Mouse (Mus musculus): ENCODE data around the gene Eme1.
"Not testable (repeated sequence)": the region's sequence is repeated elsewhere in the genome, so short reads cannot be mapped to it uniquely, and the experiment has no call there.

The Eme1 gene

GRCm38 (mm10) chr11:94653663-94654436 lies at the start of gene Eme1, which contains the start of gene Mrpl27:
Eme1 (minus strand) TSS chr11:94653964.
Mrpl27 (plus strand) TSS chr11:94653767.
- peak; percentile 75 for DNase-seq (ENCODE audit: low read depth, low spot score)

GRCm38 (mm10) chr11:94702216-94702610 lies 48.4 kb upstream of the Eme1 start:
- DNase-seq (ENCODE audit: low read depth, low spot score) = no peak

GRCm38 (mm10) chr11:94701401-94702215 lies 47.8 kb upstream of the Eme1 start:
- no peak for DNase-seq (ENCODE audit: low read depth, low spot score)

- no peak for DNase-seq (ENCODE audit: low read depth, low spot score)
These were observed 45.6 kb upstream of the Eme1 start for GRCm38 (mm10) chr11:94699399-94699798.

GRCm38 (mm10) chr11:94697703-94698464 lies 44.1 kb upstream of the Eme1 start:
- no peak for DNase-seq (ENCODE audit: low read depth, low spot score)

- DNase-seq (ENCODE audit: low read depth, low spot score) = no peak
These were observed 43.4 kb upstream of the Eme1 start for GRCm38 (mm10) chr11:94697140-94697539.

GRCm38 (mm10) chr11:94695508-94695907 lies 41.7 kb upstream of the Eme1 start:
- no peak for DNase-seq (ENCODE audit: low read depth, low spot score)

- DNase-seq (ENCODE audit: low read depth, low spot score) = not testable (repeated sequence)
These were observed 38.7 kb upstream of the Eme1 start for GRCm38 (mm10) chr11:94692502-94692901.

GRCm38 (mm10) chr11:94687178-94687577 lies 33.4 kb upstream of the Eme1 start:
- no peak for DNase-seq (ENCODE audit: low read depth, low spot score)

- no peak for DNase-seq (ENCODE audit: low read depth, low spot score)
These were observed 28.7 kb upstream of the Eme1 start for GRCm38 (mm10) chr11:94682427-94682826.

GRCm38 (mm10) chr11:94681640-94682039 lies 27.9 kb upstream of the Eme1 start:
- no peak for DNase-seq (ENCODE audit: low read depth, low spot score)

- DNase-seq (ENCODE audit: low read depth, low spot score) = no peak
These were observed 26.9 kb upstream of the Eme1 start for GRCm38 (mm10) chr11:94680639-94681038.

- DNase-seq (ENCODE audit: low read depth, low spot score) = peak; percentile 7
These were observed 23.9 kb upstream of the Eme1 start for GRCm38 (mm10) chr11:94677607-94678145.

- DNase-seq (ENCODE audit: low read depth, low spot score) = peak; percentile 95
These were observed 23.2 kb upstream of the Eme1 start, which contains the start of gene Xylt2 for GRCm38 (mm10) chr11:94676754-94677606. Xylt2 (minus strand) TSS chr11:94677515.

GRCm38 (mm10) chr11:94676308-94676707 lies 22.5 kb upstream of the Eme1 start:
- DNase-seq (ENCODE audit: low read depth, low spot score) = no peak

- DNase-seq (ENCODE audit: low read depth, low spot score) = no peak
These were observed 21.7 kb upstream of the Eme1 start for GRCm38 (mm10) chr11:94675446-94675845.

GRCm38 (mm10) chr11:94674984-94675383 lies 21.2 kb upstream of the Eme1 start:
- DNase-seq (ENCODE audit: low read depth, low spot score) = no peak

GRCm38 (mm10) chr11:94665281-94665680 lies 11.5 kb upstream of the Eme1 start:
- DNase-seq (ENCODE audit: low read depth, low spot score) = no peak

GRCm38 (mm10) chr11:94661344-94661743 lies 7.6 kb upstream of the Eme1 start:
- no peak for DNase-seq (ENCODE audit: low read depth, low spot score)

GRCm38 (mm10) chr11:94652973-94653372 lies 791 bp downstream of the Eme1 start:
- no peak for DNase-seq (ENCODE audit: low read depth, low spot score)

GRCm38 (mm10) chr11:94651241-94651640 lies 2.5 kb downstream of the Eme1 start:
- not testable (repeated sequence) for DNase-seq (ENCODE audit: low read depth, low spot score)
